In genomic region chr4:83576315-83576714, GRCm38 (mm10) we compare ENCODE assay signal across 14 mouse cellular contexts. TPM values are rescaled to one million over a fixed set of nuclear protein-coding genes. Genes with fewer than 3 reads are reported as not detected.
DNase-seq lines count a peak whose midpoint lies in the region; ATAC-seq lines count a peak whose summit lies in the region.
"Had no signal": no experiment of that assay in that cellular context is flagged by ENCODE, and none has a peak within 500 bp of the region (broad histone marks: within the 10 kb centered on the region; RNA-seq: fewer than 3 reads in every experiment).

No protein-coding gene starts in this region.

- 14% methylated on average over 3 of the region's 3 CpGs for WGBS in heart, embryonic 10.5 days

- H3K9me3 ChIP-seq in heart, embryonic 10.5 days: no peaks in the 10 kb centered on the region
- peaks cover 7% of the 10 kb centered on the region for H3K9me3 ChIP-seq in megakaryocyte, embryonic 14.5 days
- H3K9me3 ChIP-seq: hindbrain, embryonic 15.5 days; midbrain, embryonic 13.5 days had no signal

- peaks cover 11% of the 10 kb centered on the region; the same call in 1 of the 2 replicates for H3K4me1 ChIP-seq in heart, embryonic 10.5 days
- peaks cover 17% of the 10 kb centered on the region for H3K4me1 ChIP-seq in megakaryocyte, embryonic 14.5 days
- H3K4me1 ChIP-seq: hindbrain, embryonic 15.5 days; midbrain, embryonic 13.5 days had no signal

- H3K27ac ChIP-seq in heart, embryonic 10.5 days: peak overlapping the region; percentile 79; the same call in 1 of the 2 replicates
- H3K27ac ChIP-seq: hindbrain, embryonic 15.5 days; midbrain, embryonic 13.5 days had no signal

- H3K36me3 ChIP-seq in heart, embryonic 10.5 days: peaks cover 4% of the 10 kb centered on the region; the same call in 1 of the 2 replicates
- H3K36me3 ChIP-seq in megakaryocyte, embryonic 14.5 days (replicated peaks; ENCODE audit: low read length): peaks cover 7% of the 10 kb centered on the region
- H3K36me3 ChIP-seq: midbrain, embryonic 13.5 days had no signal

- no peak overlapping the region for H3K4me3 ChIP-seq in heart, embryonic 10.5 days
- peak overlapping the region; percentile 54 for H3K4me3 ChIP-seq in megakaryocyte, embryonic 14.5 days (replicated peaks)
- H3K4me3 ChIP-seq: hindbrain, embryonic 15.5 days; midbrain, embryonic 13.5 days had no signal

- H3K27me3 ChIP-seq in heart, embryonic 10.5 days (ENCODE audit: insufficient read depth, poor library complexity, severe bottlenecking): no peaks in the 10 kb centered on the region
- no peaks in the 10 kb centered on the region for H3K27me3 ChIP-seq in megakaryocyte, embryonic 14.5 days (replicated peaks)
- H3K27me3 ChIP-seq: hindbrain, embryonic 15.5 days; midbrain, embryonic 13.5 days had no signal

- peak; percentile 37 to 39; a peak in 2 of 4 replicates for ATAC-seq in hematopoietic stem cell, adult 5-6 weeks (replicated peaks in 1 of 2; ENCODE audit: insufficient read depth in 1 of 2, low FRiP score in 2 of 2, low TSS enrichment in 1 of 2, low read depth in 1 of 2, poor library complexity in 2 of 2, severe bottlenecking in 2 of 2)
- ATAC-seq in inflammation-experienced regulatory T-cells, adult 6 months: no peak
- ATAC-seq: activated CD4-positive, CD25-positive, alpha-beta regulatory T cell, adult 4 months; midbrain, embryonic 13.5 days had no signal

- DNase-seq in c-Kit-positive CD71-positive TER-119-negative erythroid progenitor cells, embryonic 14.5 days (ENCODE audit: low read depth): peak; percentile 66
- DNase-seq in heart, embryonic 10.5 days (ENCODE audit: low spot score): peak; percentile 87
- no peak for DNase-seq in frontal cortex, postnatal 25 days (ENCODE audit: low spot score in 2 of 2)
- no peak for DNase-seq in kidney, adult 9 months
- DNase-seq: cerebellum, adult 11-12 months; gastrocnemius, postnatal 36 days; kidney, adult 8-10 months; thymus, postnatal 4 days had no signal

RNA-seq across cellular contexts. Expression of gene Ccdc171, which starts 51.0 kb away (rescaled TPM):
- 3.3 and 4.0 TPM in 2 replicates for polyA plus RNA-seq in heart, embryonic 10.5 days (2016; fragmentation: Nextera tagmentation; extraction: Ambion mirVana)
- 21.8 and 30.6 TPM in 2 replicates for total RNA-seq in hematopoietic stem cell, adult 5-6 weeks (2017)
- polyA plus RNA-seq in megakaryocyte, embryonic 14.5 days (2012; ENCODE audit: insufficient read depth, low replicate concordance): 0.62 TPM in 1 of 2 replicates, not detected in the other
- polyA plus RNA-seq in inflammation-experienced regulatory T-cells, adult 6 months (2017; shearing (Covaris generic)): 10 to 100 TPM in 2 of 3 experiments, 1 to 10 TPM in 1; 6.4 to 15.4 (median 14.2) TPM

Comparison
In these comparisons a context has a peak if more than half of its experiments do, and no peak if none do; other contexts are left out.
1. DNase-seq: peak in c-Kit-positive CD71-positive TER-119-negative erythroid progenitor cells, embryonic 14.5 days (single experiment) and heart, embryonic 10.5 days (single experiment); none in frontal cortex, postnatal 25 days (0 of 2) and kidney, adult 9 months (single experiment).